Mouse (Mus musculus) spleen, postnatal 4 days (tissue): ENCODE measurements at regions not wholly inside any gene's neighbourhood (a gene's known extent, or its start where the extent isn't known, plus 50 kb on each side); places are given as distances from the start of the nearest gene placed in this dataset.
A peak's percentile ranks its signal among the peaks of the same experiment; 100 is the strongest.

Experiments
- DNase-seq, 2 experiments: peaks; one replicate each; pipeline ENCODE4 v3.0.0; 2022; ENCODE audit warnings: low spot score in 2 of 2

GRCm38 (mm10) chr3:83689068-83689976, 76.8 kb upstream of the Sfrp2 start:
- DNase-seq: no peak

- DNase-seq: no peak
Observed at GRCm38 (mm10) chr3:83694505-83694904, 71.6 kb upstream of the Sfrp2 start.

- no peak for DNase-seq
Observed at GRCm38 (mm10) chr3:83699751-83700150, 66.4 kb upstream of the Sfrp2 start.

GRCm38 (mm10) chr3:83701075-83701474, 65.0 kb upstream of the Sfrp2 start:
- peak in 1 of 2 experiments; percentile 17 for DNase-seq

DNA sequence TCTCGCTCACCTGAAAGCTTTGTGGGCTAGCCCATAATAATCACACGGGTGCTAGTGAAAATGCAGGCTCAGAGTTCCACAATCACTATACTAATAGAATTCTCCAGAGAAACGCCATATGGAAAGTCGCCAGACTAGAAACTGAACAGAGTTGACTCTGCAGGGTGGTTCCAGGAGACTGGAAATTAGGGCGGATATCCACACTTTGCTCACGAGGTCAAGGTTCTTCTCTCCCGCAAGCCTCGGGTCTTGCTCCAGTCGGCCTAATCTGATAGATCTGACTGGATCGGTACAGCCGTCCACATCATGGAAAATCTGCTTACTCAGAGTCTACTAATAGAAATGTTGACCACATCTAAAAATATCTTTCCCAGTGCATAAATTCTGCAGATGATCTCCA, 61.6 kb upstream of the Sfrp2 start:
- no peak for DNase-seq

GRCm38 (mm10) chr3:83705253-83705652, 60.9 kb upstream of the Sfrp2 start:
- no peak for DNase-seq

DNA sequence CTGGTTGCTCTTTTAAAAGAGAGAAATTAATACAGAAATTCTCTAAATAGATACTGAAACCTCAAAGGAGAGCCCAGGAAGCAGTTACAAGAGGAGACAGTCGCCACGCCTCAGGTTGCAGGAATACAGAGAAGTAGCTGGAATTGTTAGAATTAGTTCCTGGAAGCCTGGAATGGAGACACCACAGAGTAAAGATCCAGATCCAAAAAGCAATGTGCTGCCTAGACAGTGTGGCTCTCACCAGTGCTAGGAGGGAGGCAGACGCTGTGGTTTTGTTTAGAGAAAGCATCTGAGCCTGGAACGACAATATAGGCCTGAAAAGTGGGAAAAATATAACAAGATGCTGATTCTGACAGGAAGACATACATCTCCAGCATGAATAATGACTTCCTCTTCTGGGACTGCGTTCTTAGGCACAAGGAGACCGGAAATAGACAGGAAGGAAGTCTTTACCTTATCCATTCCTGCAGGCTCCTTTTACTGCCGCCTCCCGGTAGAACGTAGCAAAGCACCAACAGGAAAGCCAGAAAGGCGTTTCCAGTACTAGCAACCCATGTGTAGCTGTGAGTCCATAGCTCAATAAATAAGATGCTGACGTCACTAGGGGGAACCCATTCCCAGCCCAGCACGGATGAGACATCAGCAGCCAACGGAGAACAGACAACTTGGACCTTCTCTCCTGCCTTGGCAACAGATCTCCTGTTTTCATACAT, 59.4 kb upstream of the Sfrp2 start:
- DNase-seq: peak in 1 of 2 experiments; percentile 13

- no peak for DNase-seq
Observed at GRCm38 (mm10) chr3:83707278-83707677, 58.8 kb upstream of the Sfrp2 start.

- DNase-seq: no peak
Observed at GRCm38 (mm10) chr3:83708973-83709372, 57.1 kb upstream of the Sfrp2 start.

DNA sequence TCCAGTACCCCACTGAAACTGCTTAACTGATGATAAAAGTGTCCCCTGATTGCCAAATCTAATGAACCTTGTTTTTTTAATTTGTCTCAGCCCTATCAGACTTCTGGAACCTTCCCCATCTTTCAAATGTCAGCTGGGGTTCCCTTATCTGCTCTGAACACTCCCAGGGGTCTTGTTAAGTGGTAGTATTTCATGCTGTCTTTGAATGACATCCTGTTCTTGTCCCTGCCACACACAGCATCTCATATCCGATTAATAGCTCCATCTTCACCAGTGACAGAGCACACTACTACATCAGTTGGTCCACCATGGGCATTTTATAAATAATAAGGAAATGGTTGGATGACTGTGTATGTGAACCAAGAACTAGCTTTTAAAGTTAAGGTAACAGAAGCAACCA, 56.6 kb upstream of the Sfrp2 start:
- no peak for DNase-seq

GRCm38 (mm10) chr3:83710995-83711541, 55.1 kb upstream of the Sfrp2 start:
- DNase-seq: no peak

DNA sequence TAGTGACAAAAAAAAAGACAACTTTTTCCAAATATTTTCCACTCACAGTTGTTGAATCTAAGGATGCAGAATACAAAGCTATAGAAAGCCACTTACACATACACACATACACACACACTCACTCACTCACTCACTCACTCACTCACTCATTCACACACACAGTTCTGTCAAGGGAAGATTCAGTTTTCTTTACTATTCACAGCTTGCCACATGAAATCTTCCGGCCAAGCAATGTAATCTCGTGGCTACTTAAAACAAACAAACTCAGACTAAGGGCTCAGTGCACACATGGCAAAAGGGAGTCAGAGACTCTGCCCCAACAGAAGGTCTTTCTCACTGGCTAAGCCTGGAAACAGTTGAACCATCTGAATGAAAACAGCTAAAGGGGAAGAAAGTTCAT, 53.8 kb upstream of the Sfrp2 start:
- DNase-seq: no peak

DNA sequence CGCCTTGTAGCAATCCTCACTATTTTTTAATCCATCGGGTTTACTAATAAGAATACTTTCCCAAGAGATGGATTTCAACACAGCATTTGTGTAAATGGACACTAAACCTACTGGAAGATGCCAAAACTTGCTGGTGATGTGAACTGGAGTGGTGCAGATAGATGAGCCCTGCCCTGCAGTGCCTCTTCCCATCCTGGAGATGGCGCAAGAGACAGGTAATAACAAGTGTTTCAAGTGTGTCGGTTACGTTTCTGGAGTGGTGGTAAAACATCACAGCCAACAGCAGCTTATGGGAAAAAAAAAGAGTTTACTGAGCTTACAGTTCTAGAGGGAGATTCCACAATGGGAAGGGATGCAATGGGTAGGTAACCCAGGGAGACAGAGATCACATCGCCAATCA, 51.5 kb upstream of the Sfrp2 start:
- DNase-seq: no peak
